Mouse (Mus musculus) right cerebral cortex, adult 2 months (tissue): ENCODE results near the gene Dcps.

Experiments
- DNase-seq, 2 experiments: peaks; one replicate each; pipeline ENCODE4 v3.0.0; 2021 to 2022; ENCODE audit warnings: low spot score in 2 of 2

The Dcps gene

DNA sequence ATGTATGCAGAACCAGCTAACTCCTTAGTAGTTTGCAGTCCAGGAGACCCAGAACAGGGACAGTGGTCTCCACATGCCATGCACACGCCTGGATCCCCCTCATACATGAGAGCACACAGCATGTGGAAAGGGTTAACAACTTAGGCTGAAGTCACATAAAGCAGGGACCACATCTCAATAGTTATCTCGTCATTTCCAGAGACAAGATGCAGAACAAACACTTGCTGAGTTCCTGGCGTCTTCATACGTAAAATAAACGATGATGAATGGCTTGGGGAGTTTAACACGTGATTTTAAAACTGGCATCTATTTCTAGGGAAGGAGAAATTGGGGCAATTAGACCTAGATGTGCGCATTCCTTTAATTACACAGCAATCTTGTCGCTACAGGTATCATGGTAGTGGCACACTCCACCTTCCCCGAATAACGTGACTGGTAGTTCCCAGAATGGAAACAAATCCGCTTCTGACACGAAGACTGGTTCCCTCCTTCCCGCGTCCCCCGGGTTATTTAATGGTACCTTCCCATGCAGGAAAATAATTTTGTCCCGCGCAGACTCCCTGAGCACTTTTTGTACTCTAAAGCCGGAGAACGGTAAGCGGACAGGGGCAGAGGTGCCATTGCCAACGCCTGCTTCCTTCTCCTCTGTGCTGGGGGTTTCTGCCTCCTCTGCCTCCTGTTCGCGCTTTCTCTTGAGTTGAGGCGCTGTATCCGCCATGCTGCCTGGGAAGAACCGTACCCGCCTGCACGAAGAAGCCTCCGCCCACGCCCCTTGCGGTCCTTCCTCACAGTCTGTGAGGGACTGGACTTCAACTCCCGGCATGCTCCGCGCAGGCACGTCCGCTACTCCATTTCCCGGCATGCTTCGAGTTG, at the start of gene Dcps:
TSS of gene Dcps (minus strand) at position 811 of the 873 bp plus-strand sequence.
- DNase-seq: peak; percentile 98

DNA sequence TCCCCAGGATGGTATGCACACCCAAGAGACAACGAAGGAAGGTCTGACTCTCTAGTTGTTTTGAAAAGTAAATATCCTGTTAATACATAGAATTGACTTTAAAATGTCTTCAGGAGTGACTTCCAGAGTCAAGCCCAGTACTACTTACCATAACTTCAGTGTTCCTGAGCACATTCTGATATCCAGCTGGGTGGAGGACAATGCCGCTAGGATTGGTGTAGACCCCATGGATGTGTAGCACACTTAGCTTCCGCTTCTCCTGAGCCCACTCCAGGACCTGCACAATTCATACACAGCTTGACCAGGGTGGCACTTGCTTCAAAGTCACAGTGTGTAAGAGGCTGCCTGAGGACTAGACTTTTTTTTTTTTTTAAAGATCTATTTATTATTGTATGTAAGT, 47.6 kb upstream of the Dcps start:
- no peak for DNase-seq

DNA sequence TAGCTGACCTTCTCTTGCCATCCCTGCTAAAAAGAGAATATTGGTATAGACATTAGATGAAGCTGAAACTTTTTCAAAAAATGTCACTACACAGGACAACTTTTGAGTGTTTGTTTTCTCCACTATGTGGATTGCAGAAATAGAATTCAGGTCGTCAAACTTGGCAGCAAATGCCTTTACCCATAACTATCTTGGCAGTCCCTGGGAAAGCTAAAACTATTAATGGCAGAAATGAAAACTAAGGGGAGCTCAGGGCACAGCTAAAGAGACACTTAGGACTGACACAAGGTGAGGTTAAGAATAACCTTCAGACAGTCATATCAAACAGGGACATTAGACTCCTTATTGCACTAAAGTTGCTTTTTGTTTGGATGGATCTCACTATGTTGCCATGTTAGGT, 42.1 kb upstream of the Dcps start:
- DNase-seq: no peak

DNA sequence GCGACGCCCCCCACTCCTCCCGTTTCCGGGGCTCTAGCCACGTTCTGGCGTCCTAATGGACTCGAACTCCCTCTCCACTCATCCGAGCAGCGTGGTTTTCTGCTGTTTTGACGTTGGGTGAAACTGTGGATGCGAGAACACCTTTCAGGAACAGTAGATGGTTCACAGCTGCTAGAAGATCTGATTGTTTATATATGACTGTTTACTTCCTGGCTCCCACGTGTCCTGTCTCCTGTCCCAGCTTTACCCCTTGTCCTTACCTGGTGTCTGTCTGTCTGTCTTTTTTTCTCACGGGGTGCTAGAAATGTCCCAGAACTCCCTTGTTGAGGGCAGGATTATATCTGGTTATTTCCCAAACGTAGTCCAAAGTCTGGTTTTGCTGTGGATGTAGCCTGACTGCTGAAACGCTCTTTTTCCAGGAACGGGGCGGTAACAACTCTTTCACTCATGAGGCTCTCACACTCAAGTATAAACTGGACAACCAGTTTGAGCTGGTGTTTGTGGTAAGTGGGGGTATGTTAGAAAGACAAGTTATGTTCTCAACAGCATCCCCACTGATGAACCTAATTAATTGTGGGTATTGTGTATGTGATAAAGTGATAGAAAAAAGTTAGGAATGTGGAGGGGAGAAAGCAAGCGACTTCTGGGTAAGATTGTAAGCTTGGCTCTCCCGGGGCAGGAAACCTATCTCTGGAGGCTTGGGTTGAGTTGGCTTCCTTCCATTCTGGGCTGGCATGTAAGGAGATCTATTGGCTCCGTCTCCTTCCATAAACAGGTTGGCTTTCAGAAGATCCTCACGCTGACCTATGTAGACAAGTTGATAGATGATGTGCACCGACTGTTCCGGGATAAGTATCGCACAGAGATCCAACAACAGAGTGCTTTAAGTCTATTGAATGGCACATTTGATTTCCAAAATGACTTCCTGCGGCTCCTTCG, 36.0 kb upstream of the Dcps start:
- no peak for DNase-seq

DNA sequence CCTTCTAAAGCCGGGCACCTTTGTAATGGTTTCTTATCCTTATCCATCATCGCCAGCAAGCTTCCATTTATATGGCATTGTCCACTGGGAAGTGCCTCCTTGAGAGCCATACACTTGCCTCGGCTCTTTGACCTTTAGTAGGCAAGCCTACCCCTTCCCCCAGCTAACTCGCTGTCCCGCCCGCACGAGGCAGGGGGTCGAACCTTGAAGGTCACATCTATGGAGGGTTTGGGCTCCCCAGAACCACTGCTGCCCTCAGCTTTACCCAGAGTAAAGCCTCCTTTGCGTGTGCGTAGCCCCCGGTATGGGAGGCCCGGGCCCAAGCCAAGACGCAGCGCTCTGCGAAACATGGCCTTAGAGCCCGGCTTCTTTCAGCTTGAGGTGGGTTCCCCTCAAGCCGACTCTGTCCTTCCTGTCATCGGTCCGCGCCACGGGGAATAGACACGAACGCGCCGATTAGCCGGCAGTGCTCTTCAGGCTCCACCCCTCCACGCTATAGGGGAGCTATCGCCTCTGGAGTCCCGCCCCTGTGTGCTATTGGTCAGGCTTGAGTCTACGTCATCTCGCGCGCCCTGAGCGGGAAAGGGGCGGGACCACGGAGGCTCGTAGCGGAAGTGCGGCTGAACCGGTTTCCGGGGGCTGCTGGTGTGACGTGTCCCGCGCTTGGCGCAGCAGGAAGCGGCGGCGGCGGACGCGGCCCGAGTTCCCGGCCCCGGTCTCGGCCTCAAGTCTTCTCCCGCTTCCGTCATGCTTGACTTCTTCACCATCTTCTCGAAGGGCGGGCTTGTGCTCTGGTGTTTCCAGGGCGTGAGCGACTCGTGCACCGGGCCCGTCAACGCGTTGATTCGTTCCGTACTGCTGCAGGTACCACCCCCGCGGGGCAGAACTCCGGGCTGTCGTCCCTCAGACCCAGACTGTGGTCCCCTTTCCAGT, 34.9 kb upstream of the Dcps start, which contains the start of gene Foxred1:
TSS of gene Foxred1 (minus strand) at position 514 of the 933 bp plus-strand sequence.
- DNase-seq: peak; percentile 99

DNA sequence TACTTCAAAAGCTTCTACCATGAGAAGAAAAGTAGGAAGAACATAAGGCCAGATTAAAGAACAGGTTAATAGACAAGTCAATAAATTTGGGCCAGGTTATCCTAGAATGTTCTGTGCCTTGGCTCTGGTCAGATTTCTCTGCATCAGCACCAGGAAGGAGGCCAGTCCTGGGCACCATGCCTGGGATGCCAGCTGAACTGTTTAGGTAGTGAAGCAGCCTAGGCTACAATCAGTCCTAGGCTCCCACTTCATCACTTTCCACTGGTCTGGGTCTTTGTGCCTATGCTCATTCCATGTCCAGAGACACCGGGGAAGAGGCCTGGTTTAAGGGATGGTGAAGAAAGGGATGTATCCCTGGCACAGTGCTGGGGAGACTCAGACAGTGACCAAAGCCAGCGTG, 28.6 kb upstream of the Dcps start:
- no peak for DNase-seq

DNA sequence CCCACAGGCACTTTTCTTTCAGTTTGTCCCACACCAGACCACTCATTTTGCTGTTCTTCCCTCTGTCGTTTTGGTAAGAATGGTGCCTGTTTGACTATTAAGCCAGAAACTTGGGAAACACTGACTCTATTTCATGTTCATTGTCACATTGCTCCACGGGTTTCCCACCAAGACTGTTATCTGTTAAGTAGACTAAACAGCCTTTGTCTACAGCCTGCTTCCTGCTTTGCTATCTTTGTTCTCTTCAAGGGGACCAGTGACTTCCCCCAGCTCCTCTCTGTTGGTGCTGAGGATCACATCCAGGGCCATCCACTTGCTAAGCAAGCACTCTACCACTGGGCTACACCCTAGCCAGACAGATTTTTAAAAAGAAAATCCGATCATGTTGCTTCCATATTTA, 27.7 kb upstream of the Dcps start:
- no peak for DNase-seq

DNA sequence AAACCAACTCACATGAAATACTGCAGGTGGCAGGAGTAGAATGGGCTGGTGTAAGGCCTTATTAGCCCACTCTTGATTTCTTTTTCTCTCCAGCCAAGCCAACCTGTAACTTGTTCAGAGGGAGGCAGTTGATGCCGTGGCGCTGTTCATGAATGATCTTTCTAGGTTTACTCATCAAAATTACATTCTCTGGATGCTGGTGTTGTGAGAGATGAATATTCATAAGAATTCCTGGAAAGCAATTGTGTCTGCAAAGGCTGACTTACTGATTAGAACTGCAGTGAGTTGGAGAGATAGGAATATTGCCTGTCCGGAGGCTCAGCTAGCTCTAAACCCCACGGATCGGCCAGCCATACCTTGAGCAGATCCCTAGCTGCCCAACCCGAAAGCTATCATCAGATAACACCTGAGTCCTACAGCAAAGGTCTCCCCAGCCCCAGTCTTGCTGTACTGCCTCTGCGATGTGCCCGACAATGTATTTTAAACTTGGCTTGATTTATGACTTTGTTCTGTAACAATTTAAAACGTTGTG, 24.7 kb upstream of the Dcps start:
- DNase-seq: no peak

DNA sequence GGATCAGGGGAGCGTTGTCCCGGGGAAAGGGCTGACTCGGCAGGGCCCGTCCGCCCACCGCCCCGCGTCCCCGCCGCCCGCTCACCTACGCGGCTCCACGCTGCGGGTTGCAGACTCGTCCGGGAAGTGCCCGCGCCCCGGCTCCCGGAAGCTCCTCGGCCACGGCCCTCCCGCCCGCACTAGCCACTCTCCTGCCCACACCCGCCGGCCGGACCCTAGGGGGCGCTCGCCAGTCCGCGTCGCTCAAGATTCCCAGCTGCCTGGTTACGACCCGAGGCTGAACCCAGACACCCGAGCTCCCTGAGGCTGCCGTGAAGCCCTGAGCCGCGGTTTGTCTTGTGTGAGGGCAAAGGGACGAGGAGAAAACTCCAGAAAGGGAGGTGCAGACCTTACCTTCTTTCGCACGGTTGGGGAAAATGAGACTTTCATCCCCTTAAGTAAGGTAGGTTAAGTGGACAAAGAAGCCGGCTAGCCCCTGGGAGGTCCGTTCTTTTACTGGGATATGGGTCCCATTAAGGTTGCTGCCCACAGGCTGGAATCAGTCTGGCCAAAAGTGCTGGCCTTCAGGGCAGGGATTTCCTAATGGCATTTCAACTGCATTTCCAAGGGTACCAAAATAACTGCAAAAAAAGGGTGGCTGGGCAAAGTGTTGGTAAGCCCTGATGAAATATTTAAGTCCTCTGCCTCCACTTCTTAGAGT, 24.1 kb upstream of the Dcps start, which contains the start of the genes Srpr and Tirap:
TSS of gene Srpr (plus strand) at position 404 of the 700 bp plus-strand sequence.
TSS of gene Tirap (minus strand) at position 520 of the 700 bp plus-strand sequence.
- peak; percentile 78 to 79 for DNase-seq

DNA sequence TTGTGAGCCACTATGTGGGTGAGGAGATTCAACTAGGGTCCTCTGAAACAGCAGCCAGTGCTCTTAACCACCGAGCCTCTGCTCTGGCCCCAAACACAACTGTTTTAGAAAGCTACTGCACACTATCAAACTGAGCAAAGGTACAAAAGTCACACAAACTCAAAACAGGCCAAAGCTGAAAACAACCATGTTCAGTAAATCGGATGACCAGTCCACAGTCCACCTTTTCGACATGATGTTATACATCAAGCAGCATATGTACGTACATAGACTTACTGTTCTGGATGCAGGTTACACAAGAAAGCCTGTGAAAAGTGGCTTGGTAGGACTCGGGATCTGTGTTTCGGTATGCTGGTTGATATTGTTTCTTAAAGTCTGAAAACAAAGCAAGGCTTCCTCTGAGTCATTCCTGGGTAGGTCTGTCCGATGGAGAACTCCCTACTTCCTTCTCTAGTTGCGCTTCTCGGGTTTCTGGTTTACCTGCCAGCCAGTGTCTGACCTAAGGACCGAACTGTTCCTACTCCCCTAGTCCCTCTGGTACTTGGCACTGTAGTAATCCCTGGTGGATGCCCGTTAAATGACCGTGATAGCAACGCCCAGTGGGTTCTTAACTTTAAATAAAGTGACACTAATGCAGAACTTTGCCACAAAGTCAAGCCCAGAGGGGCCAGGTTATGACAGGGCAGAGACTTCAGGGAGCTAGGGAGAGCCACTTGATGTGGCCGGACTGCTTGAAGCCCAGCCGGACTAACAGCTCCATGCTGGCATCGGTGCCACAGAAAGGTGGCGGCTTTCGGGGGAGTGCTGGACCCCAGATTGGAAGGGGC, 23.3 kb upstream of the Dcps start:
- DNase-seq: no peak

DNA sequence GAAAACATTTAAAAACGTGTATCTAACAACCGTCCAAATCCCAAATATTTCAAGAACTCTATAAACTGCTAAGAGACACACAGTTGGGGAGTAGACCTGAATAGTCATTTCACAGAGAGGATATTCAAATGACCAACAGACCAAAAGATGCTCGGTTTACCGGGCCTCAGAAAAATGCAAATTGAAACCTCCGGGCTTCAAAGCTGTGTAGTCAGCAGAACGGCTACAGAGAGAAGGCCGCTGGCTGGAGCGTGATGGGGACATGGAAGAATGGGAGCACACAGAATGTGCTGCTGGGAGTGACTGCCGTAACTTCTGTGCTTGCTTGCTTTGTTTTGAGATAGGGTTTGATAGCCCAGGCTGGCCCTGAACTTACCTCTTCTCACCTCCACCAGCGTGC, 22.5 kb upstream of the Dcps start:
- no peak for DNase-seq

DNA sequence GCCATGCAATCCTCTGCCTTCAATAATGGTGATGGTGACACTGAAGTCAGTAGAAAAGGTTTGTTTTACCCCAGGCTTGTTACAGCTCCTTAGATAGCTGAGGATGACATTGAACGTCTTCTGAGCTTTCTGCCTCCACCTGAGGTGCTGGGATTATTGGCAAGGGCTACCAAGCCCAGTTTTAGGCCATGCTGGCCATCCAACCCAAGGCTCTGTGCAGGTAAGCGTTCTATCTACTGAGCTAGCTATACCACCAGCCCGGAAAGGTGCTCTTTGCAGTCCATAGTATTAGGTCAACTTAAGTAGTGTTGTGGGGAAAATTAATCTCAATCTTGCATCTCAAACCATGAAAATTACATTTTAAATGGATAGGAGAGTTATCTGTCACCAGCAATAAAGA, 21.8 kb upstream of the Dcps start:
- no peak for DNase-seq

DNA sequence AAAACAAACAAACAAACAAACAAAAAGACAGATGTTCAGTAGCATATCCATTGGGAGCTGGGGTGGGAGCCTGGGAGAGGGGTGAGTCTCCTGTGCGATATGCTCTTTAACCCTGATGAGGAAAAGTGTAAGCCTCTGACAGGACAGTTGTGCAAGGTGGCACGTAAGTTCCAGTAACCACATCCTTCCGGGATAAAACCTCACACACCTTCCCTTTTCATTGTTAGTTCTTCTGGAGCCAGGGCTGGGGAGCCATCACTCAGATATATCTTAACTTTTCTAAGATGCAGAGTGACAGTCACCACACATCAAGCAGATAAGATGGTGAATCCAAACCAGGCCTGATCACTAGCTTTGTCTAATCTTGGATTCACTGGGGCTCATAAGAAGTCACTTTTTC, 18.2 kb upstream of the Dcps start:
- no peak for DNase-seq

DNA sequence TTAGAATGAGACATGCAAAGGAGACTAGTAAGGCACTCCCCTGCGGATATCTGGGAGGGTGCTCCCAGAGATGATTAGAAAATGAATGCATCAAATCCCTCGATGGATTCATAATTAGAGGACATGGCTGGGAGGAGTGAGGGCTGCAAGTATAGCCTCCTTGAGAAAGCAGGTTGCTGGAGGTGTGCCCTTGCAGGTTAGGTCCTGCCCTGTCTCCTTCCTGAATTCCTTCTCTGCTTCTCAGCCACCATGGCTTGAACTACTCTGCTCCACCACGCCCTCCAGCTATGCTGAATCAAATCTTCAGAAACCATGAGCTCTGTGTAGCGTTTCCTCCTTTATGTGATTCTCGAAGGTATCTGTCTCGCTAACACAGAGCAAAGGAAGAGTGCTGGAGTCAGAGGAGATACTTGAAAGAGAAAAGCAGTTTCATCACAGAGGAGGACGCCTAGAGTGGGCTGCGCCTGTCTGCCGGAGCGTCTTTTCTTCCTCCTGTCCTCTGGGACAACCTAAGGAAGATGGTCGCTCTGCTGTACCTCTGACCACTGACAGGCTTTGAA, 17.2 kb upstream of the Dcps start:
- DNase-seq: no peak

DNA sequence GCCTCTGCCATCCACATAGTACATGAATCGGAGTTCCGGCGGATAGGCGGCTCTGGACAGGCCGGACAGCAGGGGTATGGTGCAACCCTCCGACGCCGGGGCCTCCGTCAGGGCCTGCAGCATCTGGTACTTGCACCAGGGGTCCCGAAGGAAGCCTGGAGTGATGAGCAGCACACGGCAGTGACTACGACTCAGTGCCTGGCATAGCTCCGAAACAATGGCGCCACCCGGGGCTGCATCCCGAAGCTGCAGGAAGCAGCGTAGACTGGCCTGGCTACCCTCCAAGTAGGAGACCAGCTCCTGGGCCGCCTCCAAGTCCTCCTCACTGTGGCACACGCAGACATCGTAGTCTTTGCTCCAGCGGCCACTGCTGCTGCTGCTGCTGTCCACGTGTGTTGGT, 12.8 kb upstream of the Dcps start:
- DNase-seq: peak; percentile 42 to 49

DNA sequence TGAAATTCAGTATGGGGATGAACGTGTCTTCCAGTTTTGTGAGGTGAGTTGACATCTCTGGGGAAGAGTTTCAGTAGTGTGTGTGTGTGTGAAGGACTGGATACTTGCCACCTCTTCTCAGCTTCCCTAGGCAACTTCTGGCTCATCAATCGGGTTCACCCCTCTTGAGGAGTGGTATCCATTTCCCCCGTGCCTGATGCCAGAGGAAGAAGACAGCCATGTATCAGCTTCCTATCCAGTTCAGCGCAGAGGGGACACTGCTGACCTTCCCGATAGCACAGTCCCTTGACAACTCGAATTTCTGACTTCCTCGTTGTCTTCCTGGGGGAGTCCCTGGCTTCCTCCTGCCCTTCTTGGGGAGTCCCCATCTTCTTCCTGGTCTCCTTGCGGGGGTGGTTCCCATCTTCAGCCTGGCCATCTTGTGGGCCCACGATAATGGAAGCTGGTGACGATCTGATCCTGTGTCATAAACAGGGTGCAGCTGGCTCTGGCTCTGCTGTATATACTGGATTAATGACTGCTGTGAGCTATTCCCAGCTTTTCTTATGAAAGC, 11.6 kb upstream of the Dcps start:
- no peak for DNase-seq

DNA sequence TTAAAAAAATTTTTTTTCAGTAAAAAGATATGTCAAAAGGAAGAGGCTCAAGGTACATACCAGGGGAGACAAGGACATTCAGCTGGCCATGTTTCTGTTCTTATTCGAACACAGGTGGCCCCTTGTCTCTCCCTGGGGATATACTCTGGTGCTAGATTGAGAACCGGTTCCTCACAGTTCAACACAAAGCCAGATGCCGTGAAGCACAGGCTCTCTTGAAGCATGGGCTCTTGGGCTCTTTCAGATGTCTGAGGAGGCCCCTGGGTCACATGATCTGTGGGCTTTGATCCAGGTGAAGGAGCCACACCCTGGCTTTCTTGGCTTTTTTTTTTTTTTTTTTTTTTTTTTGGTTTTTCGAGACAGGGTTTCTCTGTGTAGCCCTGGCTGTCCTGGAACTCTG, 10.6 kb upstream of the Dcps start:
- DNase-seq: no peak

DNA sequence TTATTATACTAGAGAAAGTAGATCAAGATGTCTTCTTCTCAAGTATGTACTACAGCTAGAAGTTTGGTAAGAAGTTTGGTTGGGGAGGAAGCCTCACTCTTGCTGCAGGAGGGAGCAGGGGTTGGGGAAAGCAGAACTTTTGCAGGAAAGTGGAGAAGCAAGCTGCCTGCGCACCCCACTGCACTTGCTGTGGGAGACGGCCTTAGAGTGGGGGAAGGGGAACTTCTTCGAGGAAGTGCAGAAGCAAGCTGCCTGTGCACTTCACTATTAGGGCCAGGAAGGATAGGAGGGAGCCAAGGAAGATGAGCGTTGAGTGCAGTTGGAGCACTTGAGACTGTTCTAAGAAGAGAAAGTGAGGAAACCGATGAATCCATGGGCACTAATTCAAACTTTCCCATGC, 7.5 kb upstream of the Dcps start:
- no peak for DNase-seq

DNA sequence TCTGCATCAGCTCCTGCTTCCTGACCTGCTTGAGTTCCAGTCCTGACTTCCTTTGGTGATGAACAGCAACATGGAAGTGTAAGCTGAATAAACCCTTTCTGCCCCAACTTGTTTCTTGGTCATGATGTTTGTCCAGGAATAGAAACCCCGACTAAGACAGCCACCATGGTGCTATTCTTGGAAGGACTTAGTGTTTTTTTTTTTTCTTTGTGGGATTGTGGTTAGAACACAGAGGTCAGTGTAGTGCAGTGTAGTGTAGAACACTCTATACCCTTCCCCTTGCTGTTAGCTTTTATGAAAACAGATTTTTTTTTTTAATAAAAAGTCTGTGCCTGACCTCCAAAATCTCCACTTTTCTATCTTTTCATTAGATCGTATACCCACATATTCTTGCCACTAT, 7.0 kb upstream of the Dcps start:
- no peak for DNase-seq
